Mouse (Mus musculus) kidney, postnatal 10 days (tissue): ENCODE data around the gene Gsg1.

ENCODE experiments used
- DNase-seq: peaks from one replicate; pipeline ENCODE4 v3.0.0; 2021; ENCODE audit warnings: mixed read lengths

Gsg1 gene

DNA sequence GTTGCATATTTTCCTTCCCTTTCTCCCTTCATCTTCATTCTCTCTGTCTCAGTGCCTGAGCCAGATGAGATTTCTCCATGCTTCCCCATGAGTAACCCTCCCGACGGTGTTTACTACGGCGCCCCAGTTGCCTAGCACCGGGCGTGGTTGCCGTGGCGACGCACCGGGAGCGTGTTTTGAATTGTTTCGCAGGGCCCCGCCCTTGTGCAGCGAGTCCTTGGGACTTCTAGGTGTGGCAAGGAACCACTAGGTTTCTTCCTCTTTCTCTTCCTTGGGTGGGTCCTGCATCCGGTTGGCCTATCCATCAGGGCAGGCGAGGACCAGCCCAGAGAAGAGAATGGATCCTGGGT is 1.4 kb downstream of the Gsg1 start:
- DNase-seq, result peak; percentile 90

- DNase-seq, result no peak
Observed at GRCm38 (mm10) chr6:135251849-135252727, 2.1 kb downstream of the Gsg1 start.

DNA sequence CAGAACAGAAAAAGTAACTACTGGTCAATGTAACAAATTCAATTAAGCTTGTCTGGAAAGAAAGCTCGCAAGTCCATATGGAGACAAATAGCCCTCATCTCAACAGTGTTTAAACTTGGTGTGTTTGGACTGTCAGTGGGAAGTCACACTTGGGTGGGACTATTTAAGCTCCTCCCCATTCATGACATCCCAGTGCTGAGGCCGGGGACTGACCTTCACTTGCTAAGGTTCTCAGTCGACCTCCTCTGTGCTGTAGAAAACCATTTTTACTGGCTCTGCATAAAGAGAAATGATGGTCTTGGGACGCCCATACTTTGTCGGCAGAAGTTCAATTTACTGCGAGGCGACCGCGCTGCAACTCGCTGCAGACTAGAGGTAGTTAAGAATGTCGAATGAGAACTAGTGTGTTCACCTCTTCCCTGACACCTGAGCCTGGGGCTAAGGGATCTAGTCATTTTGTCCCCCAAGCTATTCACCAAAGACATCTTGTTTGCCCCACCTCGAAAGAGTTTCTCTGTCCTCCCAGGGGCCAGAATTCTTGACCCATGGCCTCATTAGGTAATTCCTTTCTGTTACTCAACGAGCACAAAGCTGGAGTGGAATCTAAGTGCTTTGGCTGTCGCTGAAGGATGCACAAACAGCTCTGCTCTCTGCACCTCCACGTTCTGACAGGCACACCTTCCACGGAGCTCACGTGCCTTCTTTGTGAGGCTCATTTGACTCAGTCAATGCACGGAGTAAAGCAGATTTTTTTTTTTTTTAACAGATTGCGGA is 3.0 kb downstream of the Gsg1 start:
- no peak for DNase-seq

- peak; percentile 81 for DNase-seq
Observed at GRCm38 (mm10) chr6:135249846-135250531, 4.2 kb downstream of the Gsg1 start.

GRCm38 (mm10) chr6:135247861-135248260 is 6.3 kb downstream of the Gsg1 start:
- no peak for DNase-seq

- DNase-seq, result no peak
Observed at GRCm38 (mm10) chr6:135245586-135245985, 8.6 kb downstream of the Gsg1 start.

DNA sequence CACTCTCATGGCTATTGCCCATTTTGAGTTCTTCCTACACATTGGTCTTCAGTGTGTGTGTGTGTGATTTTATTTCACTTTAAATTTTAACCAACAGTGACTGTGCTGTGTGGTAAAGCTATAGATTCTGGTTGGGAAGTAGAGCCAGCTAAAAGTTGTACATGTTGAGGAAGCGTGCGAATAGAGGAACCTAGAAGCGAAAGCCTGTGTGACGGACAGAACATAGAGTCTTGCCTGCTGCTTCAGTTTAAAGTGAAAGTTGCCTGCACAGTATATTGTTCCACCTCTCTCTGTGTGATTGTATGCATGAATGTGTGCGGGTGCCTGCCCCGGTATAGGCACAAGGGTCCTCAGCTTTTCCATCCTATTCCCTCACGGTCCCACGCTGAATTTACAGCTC is 13.8 kb downstream of the Gsg1 start:
- DNase-seq, result no peak

DNA sequence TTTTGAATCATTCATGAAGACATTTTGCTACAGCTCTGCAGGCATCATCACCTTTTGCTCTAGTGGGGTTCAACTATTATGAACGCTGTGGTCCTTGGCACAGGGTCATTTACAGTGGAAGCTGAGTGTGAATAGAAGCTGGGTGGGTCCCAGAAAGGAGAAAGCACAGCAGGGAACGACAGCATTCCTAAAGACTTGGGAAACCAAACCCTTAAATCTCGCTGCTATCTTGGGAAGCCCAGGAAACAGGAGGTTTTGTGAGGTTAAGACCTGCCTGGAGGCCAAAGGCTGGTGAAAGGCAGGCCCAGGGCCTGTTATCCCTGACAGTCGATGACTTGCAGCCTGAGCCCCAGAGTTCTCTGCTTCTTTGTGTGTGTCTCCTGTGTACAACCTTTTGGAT is 15.9 kb downstream of the Gsg1 start:
- DNase-seq, result no peak

GRCm38 (mm10) chr6:135237326-135237725 is 16.8 kb downstream of the Gsg1 start:
- DNase-seq, result peak; percentile 23

- DNase-seq, result no peak
Observed at GRCm38 (mm10) chr6:135236576-135236975, 17.6 kb downstream of the Gsg1 start.

- DNase-seq, result no peak
Observed at GRCm38 (mm10) chr6:135235742-135236141, 18.4 kb downstream of the Gsg1 start.

- no peak for DNase-seq
Observed at GRCm38 (mm10) chr6:135232443-135233182, 21.5 kb downstream of the Gsg1 start.

- DNase-seq, result no peak
Observed at GRCm38 (mm10) chr6:135230586-135230985, 23.6 kb downstream of the Gsg1 start.

DNA sequence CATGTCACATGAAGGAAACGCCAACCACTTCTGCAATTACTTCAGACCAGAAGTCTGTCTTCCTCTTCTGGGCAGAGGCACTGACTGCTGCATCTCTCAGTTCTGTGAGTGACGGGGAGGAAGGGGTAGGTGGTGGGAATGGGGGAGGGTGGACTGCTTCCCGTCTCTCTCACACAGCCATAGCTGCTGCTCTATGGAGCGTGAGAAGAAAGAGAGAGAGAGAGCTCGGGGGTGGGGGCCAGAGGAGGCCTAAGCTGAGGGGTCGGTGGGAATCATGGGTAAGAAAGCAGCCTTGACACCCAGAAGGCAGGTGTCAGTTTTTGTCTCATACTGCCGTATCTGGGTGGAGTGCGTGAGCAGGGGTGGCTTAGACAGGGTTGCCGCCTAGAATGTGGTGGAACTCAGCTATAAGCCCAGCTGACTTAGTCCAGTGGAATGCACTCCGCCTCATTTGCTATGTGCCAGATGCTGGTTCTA is 25.6 kb downstream of the Gsg1 start:
- no peak for DNase-seq

DNA sequence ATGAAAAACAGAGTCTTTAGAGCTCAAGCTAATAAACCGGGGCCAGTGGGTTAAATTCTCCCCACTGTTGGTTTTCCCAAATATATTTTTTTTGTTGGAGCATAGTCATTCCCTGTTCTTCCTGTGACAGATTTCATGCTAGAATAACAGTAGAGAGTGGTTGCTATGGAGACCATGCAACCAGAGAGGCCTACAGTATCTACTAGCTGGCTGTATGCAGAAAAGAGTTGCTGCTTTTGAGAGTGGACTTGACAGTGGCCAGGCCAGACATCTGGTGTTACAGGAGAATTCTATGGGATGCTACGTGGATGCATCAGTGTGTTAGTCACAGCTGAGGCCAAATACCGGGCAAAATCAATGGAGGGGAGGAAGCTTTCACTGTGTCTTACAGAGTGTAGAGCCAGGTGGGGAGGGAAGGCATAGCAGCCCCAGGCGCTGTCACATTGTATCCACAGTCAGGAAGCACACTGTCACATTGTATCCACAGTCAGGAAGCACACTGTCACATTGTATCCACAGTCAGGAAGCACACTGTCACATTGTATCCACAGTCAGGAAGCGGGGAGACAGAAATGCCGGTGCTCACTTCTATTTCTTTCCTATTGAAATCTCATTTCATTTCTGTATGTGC is 30.2 kb downstream of the Gsg1 start:
- no peak for DNase-seq

- no peak for DNase-seq
Observed at GRCm38 (mm10) chr6:135219916-135220315, 34.2 kb downstream of the Gsg1 start.

- DNase-seq, result no peak
Observed at GRCm38 (mm10) chr6:135218330-135218729, 35.8 kb downstream of the Gsg1 start.

- no peak for DNase-seq
Observed at GRCm38 (mm10) chr6:135212666-135213065, 41.5 kb downstream of the Gsg1 start.

GRCm38 (mm10) chr6:135211169-135211568 is 43.0 kb downstream of the Gsg1 start:
- DNase-seq, result no peak

DNA sequence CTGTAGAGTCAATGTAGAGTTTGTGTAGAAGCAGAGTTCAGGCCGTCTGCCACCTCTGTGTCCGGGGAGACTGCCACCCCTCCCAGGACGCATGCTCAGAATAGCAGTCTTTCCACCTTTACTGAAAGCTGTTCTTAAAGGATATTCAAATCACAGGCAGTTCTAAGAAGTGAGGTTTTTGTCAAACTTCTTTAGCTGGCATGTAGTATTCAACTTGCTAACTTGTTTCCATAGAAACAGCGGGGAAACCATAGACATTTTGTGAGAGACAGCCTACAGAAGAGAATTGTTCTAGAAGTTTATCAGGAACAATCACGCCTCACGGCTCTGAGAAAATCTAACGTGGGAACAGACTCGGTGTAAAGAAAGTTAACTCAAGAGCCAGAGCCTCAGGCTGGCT is 47.2 kb downstream of the Gsg1 start:
- DNase-seq, result no peak

- no peak for DNase-seq
Observed at GRCm38 (mm10) chr6:135205802-135206201, 48.3 kb downstream of the Gsg1 start.

DNA sequence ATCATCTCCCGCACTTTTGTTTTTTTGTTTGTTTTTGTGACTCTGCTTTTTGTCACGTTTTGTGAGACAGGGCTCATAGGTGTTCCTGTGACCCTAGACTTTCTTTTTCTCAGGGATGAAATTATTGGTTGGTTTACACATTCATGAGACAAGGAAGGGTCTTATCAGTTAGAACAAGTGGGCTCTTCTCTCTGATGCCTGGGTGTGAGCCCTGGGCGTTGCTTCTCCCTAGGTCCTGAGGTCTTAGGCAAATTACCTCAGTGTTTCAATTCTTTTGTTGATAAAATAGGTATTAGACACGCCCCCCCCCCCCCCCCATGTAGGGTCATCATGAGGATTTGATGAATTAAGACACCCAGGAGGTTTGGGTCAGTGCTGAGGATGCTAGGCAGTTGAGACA is 49.3 kb downstream of the Gsg1 start:
- DNase-seq, result no peak
